Mouse (Mus musculus) MEL (cell line): ENCODE measurements around the gene Gdf3. TPM values are rescaled to one million over a fixed set of nuclear protein-coding genes. Genes with fewer than 3 reads are reported as not detected.

Source experiments
- DNase-seq: peaks from one replicate; pipeline ENCODE4 v3.0.0; 2011; ENCODE audit warnings: low read depth, low spot score
- H3K27ac ChIP-seq: 2 replicates; pipeline ENCODE4 v1.5.1; 2012; ENCODE audit warnings: low read depth, mild to moderate bottlenecking, control low read depth, low read length, moderate library complexity; ENCODE audit not compliant: control insufficient read depth
- H3K27me3 ChIP-seq, 2 experiments: fragments of 150-350 bp in 1 of 2; sonication (generic) in 1 of 2; 2 replicates each; pipeline ENCODE4 v1.6.1; 2012; ENCODE audit warnings: low read length in 2 of 2, mild to moderate bottlenecking in 2 of 2, improper control_type of control experiment in 1 of 2, moderate library complexity in 1 of 2; ENCODE audit not compliant: insufficient read depth in 2 of 2, control insufficient read depth in 1 of 2
- H3K36me3 ChIP-seq, 2 experiments: 2 replicates each; pipeline ENCODE4 v1.6.1; 2012 to 2014; ENCODE audit warnings: low read length in 2 of 2, improper control_type of control experiment in 1 of 2, inconsistent platforms in 1 of 2, mild to moderate bottlenecking in 1 of 2; ENCODE audit not compliant: insufficient read depth in 2 of 2, control insufficient read depth in 1 of 2
- H3K4me1 ChIP-seq, 2 experiments: fragments of 150-350 bp in 1 of 2; sonication (generic) in 1 of 2; 2 replicates each; pipeline ENCODE4 v1.6.1; 2012; ENCODE audit warnings: low read length in 2 of 2, improper control_type of control experiment in 1 of 2, mild to moderate bottlenecking in 1 of 2; ENCODE audit not compliant: insufficient read depth in 2 of 2, control insufficient read depth in 1 of 2
- H3K4me3 ChIP-seq, 2 experiments: fragments of 150-350 bp in 1 of 2; sonication (generic) in 1 of 2; 2 replicates each; pipeline ENCODE4 v1.5.1; 2012; ENCODE audit warnings: low read depth in 2 of 2, low read length in 2 of 2, mild to moderate bottlenecking in 2 of 2, moderate library complexity in 2 of 2, control low read depth in 1 of 2, improper control_type of control experiment in 1 of 2; ENCODE audit not compliant: control insufficient read depth in 1 of 2, insufficient read depth in 1 of 2
- H3K79me2 ChIP-seq: 2 replicates; pipeline ENCODE4 v1.6.1; 2012; ENCODE audit warnings: mild to moderate bottlenecking, low read length, moderate library complexity; ENCODE audit not compliant: control insufficient read depth, poor library complexity, insufficient read depth
- H3K9ac ChIP-seq: 2 replicates; pipeline ENCODE4 v1.6.1; 2012; ENCODE audit warnings: low read depth, mild to moderate bottlenecking, control low read depth, low read length, moderate library complexity; ENCODE audit not compliant: control insufficient read depth, poor library complexity, severe bottlenecking
- H3K9me3 ChIP-seq: fragments of 150-350 bp; sonication (generic); replicated peaks from 2 replicates; pipeline ENCODE4 v1.6.1; 2012; ENCODE audit warnings: mild to moderate bottlenecking, low read length, improper control_type of control experiment, moderate library complexity; ENCODE audit not compliant: insufficient read depth
- CHD1 ChIP-seq: IDR thresholded peaks from 2 replicates; pipeline ENCODE4 v1.6.1; 2012; ENCODE audit warnings: low read depth, mild to moderate bottlenecking, inconsistent platforms, low read length, improper control_type of control experiment
- ETS1 ChIP-seq: IDR thresholded peaks from 2 replicates; pipeline ENCODE4 v1.6.1; 2012; ENCODE audit warnings: low read depth, mild to moderate bottlenecking, inconsistent platforms, low read length, improper control_type of control experiment, moderate library complexity
- GABPA ChIP-seq: IDR thresholded peaks from 2 replicates; pipeline ENCODE4 v1.6.1; 2012; ENCODE audit warnings: low read depth, mild to moderate bottlenecking, inconsistent platforms, low read length, improper control_type of control experiment, moderate library complexity
- GATA1 ChIP-seq: IDR thresholded peaks from 2 replicates; pipeline ENCODE4 v1.6.1; 2011; ENCODE audit warnings: low read depth, low read length, improper control_type of control experiment
- HCFC1 ChIP-seq: IDR thresholded peaks from 2 replicates; pipeline ENCODE4 v1.6.1; 2012; ENCODE audit warnings: low read depth, mild to moderate bottlenecking, inconsistent platforms, low read length, improper control_type of control experiment, moderate library complexity
- JUND ChIP-seq: IDR thresholded peaks from 2 replicates; pipeline ENCODE4 v1.6.1; 2011; ENCODE audit warnings: low read depth, mild to moderate bottlenecking, improper control_type of control experiment, low read length
- MAFK ChIP-seq: IDR thresholded peaks from 2 replicates; pipeline ENCODE4 v1.6.1; 2011; ENCODE audit warnings: low read depth, mild to moderate bottlenecking, low read length, improper control_type of control experiment, borderline replicate concordance
- MAZ ChIP-seq: IDR thresholded peaks from 2 replicates; pipeline ENCODE4 v1.6.1; 2012; ENCODE audit warnings: low read depth, mild to moderate bottlenecking, inconsistent platforms, low read length, improper control_type of control experiment
- MEF2A ChIP-seq: IDR thresholded peaks from 2 replicates; pipeline ENCODE4 v1.6.1; 2014; ENCODE audit warnings: low read depth, mild to moderate bottlenecking, inconsistent platforms, low read length, improper control_type of control experiment; ENCODE audit not compliant: poor library complexity, insufficient replicate concordance, severe bottlenecking; ENCODE audit errors: extremely low read depth
- MXI1 ChIP-seq: IDR thresholded peaks from 2 replicates; pipeline ENCODE4 v1.6.1; 2011; ENCODE audit warnings: mild to moderate bottlenecking, low read depth, low read length, improper control_type of control experiment
- MYC ChIP-seq: IDR thresholded peaks from 2 replicates; pipeline ENCODE4 v1.6.1; 2011; ENCODE audit warnings: low read depth, mild to moderate bottlenecking, low read length, improper control_type of control experiment, moderate library complexity
- NRF1 ChIP-seq: IDR thresholded peaks from 2 replicates; pipeline ENCODE4 v1.6.1; 2014; ENCODE audit warnings: low read depth, mild to moderate bottlenecking, inconsistent platforms, low read length, improper control_type of control experiment, moderate library complexity; ENCODE audit not compliant: poor library complexity, insufficient read depth, severe bottlenecking
- POLR2A ChIP-seq, 2 experiments: IDR thresholded peaks; 2 replicates each; pipeline ENCODE4 v1.6.1; 2011 to 2012; ENCODE audit warnings: low read length in 2 of 2, mild to moderate bottlenecking in 2 of 2, control low read depth in 1 of 2, improper control_type of control experiment in 1 of 2, low read depth in 1 of 2, moderate library complexity in 1 of 2; ENCODE audit not compliant: control insufficient read depth in 1 of 2, insufficient read depth in 1 of 2, poor library complexity in 1 of 2
- POLR2AphosphoS5 ChIP-seq: IDR thresholded peaks from 2 replicates; pipeline ENCODE4 v1.6.1; 2012; ENCODE audit warnings: low read depth, borderline replicate concordance, mild to moderate bottlenecking, inconsistent platforms, low read length, moderate library complexity, mixed read lengths
- SIN3A ChIP-seq: IDR thresholded peaks from 2 replicates; pipeline ENCODE4 v1.6.1; 2012; ENCODE audit warnings: low read length, improper control_type of control experiment, inconsistent platforms
- SMC3 ChIP-seq: IDR thresholded peaks from 2 replicates; pipeline ENCODE4 v1.6.1; 2011; ENCODE audit warnings: low read depth, low read length, improper control_type of control experiment
- TBP ChIP-seq: IDR thresholded peaks from 2 replicates; pipeline ENCODE4 v1.8.0; 2011; ENCODE audit warnings: low read depth, low read length, improper control_type of control experiment
- TCF12 ChIP-seq: IDR thresholded peaks from 2 replicates; pipeline ENCODE4 v1.6.1; 2014; ENCODE audit warnings: low read depth, mild to moderate bottlenecking, inconsistent platforms, low read length, improper control_type of control experiment, moderate library complexity
- UBTF ChIP-seq: IDR thresholded peaks from 2 replicates; pipeline ENCODE4 v1.6.1; 2012; ENCODE audit warnings: low read depth, mild to moderate bottlenecking, inconsistent platforms, low read length, improper control_type of control experiment, moderate library complexity, borderline replicate concordance; ENCODE audit not compliant: insufficient read depth
- ZKSCAN1 ChIP-seq: IDR thresholded peaks from 2 replicates; pipeline ENCODE4 v1.6.1; 2012; ENCODE audit warnings: low read depth, mild to moderate bottlenecking, inconsistent platforms, low read length, improper control_type of control experiment, moderate library complexity
- ZMIZ1 ChIP-seq: IDR thresholded peaks from 2 replicates; pipeline ENCODE4 v1.6.1; 2012; ENCODE audit warnings: low read depth, mild to moderate bottlenecking, inconsistent platforms, low read length, improper control_type of control experiment, moderate library complexity
- ZNF384 ChIP-seq: IDR thresholded peaks from 2 replicates; pipeline ENCODE4 v1.6.1; 2012; ENCODE audit warnings: low read depth, mild to moderate bottlenecking, inconsistent platforms, low read length, improper control_type of control experiment
- polyA plus RNA-seq, 2 experiments: library from polyadenylated mRNA; stranded (reverse) in 1 of 2; unstranded in 1 of 2; fragments of >175 nt in 1 of 2; fragments of >200 nt in 1 of 2; gene quantifications; 2 replicates each; pipeline versions ENCODE4 v1.2.1 to v1.2.4; 2012; ENCODE audit warnings: low replicate concordance in 2 of 2, low read depth in 1 of 2; ENCODE audit not compliant: insufficient read length in 2 of 2, insufficient read depth in 1 of 2, missing spikeins in 1 of 2
- total RNA-seq: library from RNA; depleted of rRNA; stranded (reverse); fragments of 300-350 nt; gene quantifications from 2 replicates; pipeline ENCODE4 v1.2.3, GENCODE M21; 2012

The Gdf3 gene
- total and polyA plus RNA-seq, 3 experiments, result 42.8 to 50.2 TPM; not detected in 1

DNA sequence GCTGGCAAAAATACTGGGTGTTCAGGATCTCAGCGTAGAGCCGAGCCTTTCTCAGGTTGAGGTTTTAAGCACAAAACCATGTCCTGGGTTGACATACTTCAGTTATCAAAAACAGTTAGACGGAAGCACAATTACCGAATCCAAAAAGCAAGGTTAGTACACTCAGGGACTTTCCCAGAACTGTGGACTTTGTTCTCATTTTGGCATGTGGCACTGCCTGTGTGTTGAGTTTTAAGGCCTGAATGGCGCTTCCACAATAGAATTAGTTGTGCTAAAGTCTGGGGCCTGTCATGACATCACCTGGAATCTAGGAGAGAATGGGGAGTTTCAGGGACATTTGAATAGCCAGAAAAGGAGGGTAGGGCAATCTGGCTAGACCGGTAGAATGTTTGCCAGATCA is 11.5 kb downstream of the Gdf3 start:
- TF ChIP-seq JUND, result no peak
- TF ChIP-seq TBP, result no peak
- no peak for TF ChIP-seq SIN3A
- no peak for TF ChIP-seq ZMIZ1
- no peak for TF ChIP-seq MAFK
- no peak for TF ChIP-seq ZNF384
- TF ChIP-seq HCFC1, result no peak
- TF ChIP-seq GATA1, result no peak
- no peak for TF ChIP-seq MEF2A
- TF ChIP-seq CHD1, result no peak
- TF ChIP-seq POLR2A (IDR thresholded peaks at IDR 0.05; ENCODE audit: control insufficient read depth in 1 of 2, insufficient read depth in 1 of 2, low read depth in 1 of 2, low read length in 2 of 2, poor library complexity in 1 of 2), result no peak
- TF ChIP-seq, all 39 proteins: peak for 0
- no peaks in the 10 kb centered on the region for H3K9me3 ChIP-seq
- H3K36me3 ChIP-seq, result peaks cover 2 to 4% of the 10 kb centered on the region in 2 experiments; a peak in 1 of 4 replicates
- H3K79me2 ChIP-seq, result no peaks in the 10 kb centered on the region; the same call in 1 of the 2 replicates
- H3K27me3 ChIP-seq, result no peaks in the 10 kb centered on the region
- DNase-seq, result no peak
- peaks cover 0 to 5% of the 10 kb centered on the region in 2 experiments; a peak in 2 of 4 replicates for H3K4me1 ChIP-seq
- no peak overlapping the region for H3K4me3 ChIP-seq
- no peak overlapping the region for H3K9ac ChIP-seq
- no peak overlapping the region for H3K27ac ChIP-seq

- no peak overlapping the region for H3K4me3 ChIP-seq
- H3K9ac ChIP-seq, result no peak overlapping the region
- H3K36me3 ChIP-seq, result peaks cover 2 to 4% of the 10 kb centered on the region in 2 experiments; a peak in 1 of 4 replicates
- H3K9me3 ChIP-seq, result no peaks in the 10 kb centered on the region
- H3K27me3 ChIP-seq, result no peaks in the 10 kb centered on the region
- no peak for DNase-seq
- H3K79me2 ChIP-seq, result no peaks in the 10 kb centered on the region; the same call in 1 of the 2 replicates
- TF ChIP-seq ZKSCAN1, result no peak
- TF ChIP-seq HCFC1, result no peak
- TF ChIP-seq MYC, result no peak
- no peak for TF ChIP-seq UBTF
- TF ChIP-seq MAZ, result no peak
- no peak for TF ChIP-seq GABPA
- TF ChIP-seq CHD1, result no peak
- no peak for TF ChIP-seq ETS1
- TF ChIP-seq ZNF384, result no peak
- TF ChIP-seq MXI1, result no peak
- TF ChIP-seq SMC3, result no peak
- no peak for TF ChIP-seq NRF1
- no peak for TF ChIP-seq POLR2AphosphoS5
- no peak for TF ChIP-seq TCF12
- no peak for TF ChIP-seq ZMIZ1
- TF ChIP-seq, all 39 proteins: peak for 0
- Histone ChIP-seq H3K27ac (no peak overlapping the region), H3K4me1 (peaks cover 0 to 5% of the 10 kb centered on the region in 2 experiments; a peak in 2 of 4 replicates)
Observed at GRCm38 (mm10) chr6:122598014-122598413, 11.9 kb downstream of the Gdf3 start.
